9 mouse cellular contexts compared by ENCODE assay signal in the genomic region with DNA sequence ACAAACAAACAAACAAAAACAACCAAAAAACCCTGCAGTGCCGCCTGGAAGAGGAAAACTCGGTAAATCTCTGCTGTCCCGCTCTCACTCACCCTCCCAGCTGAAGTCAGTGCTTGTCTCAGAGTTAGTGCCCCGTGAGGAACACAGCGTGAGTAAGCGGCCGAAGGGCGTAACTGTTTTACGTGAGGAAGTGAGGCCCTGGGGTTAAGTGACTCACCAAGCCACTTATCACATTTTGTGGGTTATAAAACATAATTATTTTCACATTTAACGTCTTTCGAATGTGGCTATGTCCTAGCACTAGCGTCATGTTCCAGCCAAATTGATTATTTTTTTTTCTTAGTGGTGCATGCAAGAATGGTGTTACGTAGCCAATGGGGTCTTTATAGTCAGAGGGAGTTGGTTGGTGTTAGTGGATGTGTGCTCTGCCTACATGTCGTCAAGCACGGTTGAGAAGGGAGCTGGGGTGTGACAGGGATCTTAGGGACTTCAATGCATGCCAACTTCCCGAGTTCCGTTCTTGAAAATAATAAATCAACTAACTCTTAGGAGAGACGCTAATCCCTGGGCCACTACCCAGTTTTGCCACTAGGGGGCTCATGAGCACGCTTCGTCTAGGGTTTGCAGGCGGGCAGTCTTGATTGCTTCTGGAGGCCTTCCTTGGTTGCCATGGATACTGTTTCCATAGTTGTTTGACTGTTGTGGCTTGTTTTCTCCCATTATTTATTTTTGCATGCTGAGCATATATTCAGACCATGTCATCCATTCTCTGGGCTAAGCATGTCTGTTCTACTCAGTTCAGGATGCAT. TPM values are rescaled to one million over a fixed set of nuclear protein-coding genes. Genes with fewer than 3 reads are reported as not detected.
DNase-seq lines count a peak whose midpoint lies in the region; ATAC-seq and TF ChIP-seq lines count a peak whose summit lies in the region.
"Had no signal": no experiment of that assay in that cellular context is flagged by ENCODE, and none has a peak within 500 bp of the region (broad histone marks: within the 10 kb centered on the region; RNA-seq: fewer than 3 reads in every experiment).

No protein-coding gene starts in this region.

- no peaks in the 10 kb centered on the region for H3K9me3 ChIP-seq in ES-Bruce4 (replicated peaks; ENCODE audit: control insufficient read depth, insufficient read depth, low read length, poor library complexity, severe bottlenecking)
- H3K9me3 ChIP-seq in lung, embryonic 14.5 days (ENCODE audit: low read depth, low read length), result no peaks in the 10 kb centered on the region

- WGBS in large intestine, adult 2 months, result 13% methylated on average over 21 of the region's 21 CpGs
- 41% methylated on average over 21 of the region's 21 CpGs for WGBS in lung, embryonic 14.5 days
- WGBS in olfactory bulb, adult 2 months, result 47% methylated on average over 21 of the region's 21 CpGs

- peak; percentile 74 for TF ChIP-seq CTCF in ES-Bruce4 (IDR thresholded peaks at IDR 0.05; ENCODE audit: low read depth, low read length)
- TF ChIP-seq CTCF in lung, embryonic 14.5 days (IDR thresholded peaks at IDR 0.05; ENCODE audit: low read depth), result peak; percentile 94
- TF ChIP-seq CTCF in olfactory bulb, adult 2 months (IDR thresholded peaks at IDR 0.05; ENCODE audit: insufficient read depth, low read depth, low read length), result peak; percentile 56; the same call in 1 of the 2 replicates

- intact Hi-C loops in heart, postnatal 25 days (cut with DNase I), result loop anchor here (5.0 kb wide), 1 partner anchor 147 kb away; no protein-coding TSS in a partner anchor

- H3K36me3 ChIP-seq in ES-Bruce4 (ENCODE audit: control insufficient read depth, insufficient read depth, low read length, poor library complexity, severe bottlenecking), result no peaks in the 10 kb centered on the region
- no peaks in the 10 kb centered on the region for H3K36me3 ChIP-seq in lung, embryonic 14.5 days (ENCODE audit: insufficient read depth)

- no peak overlapping the region for H3K4me3 ChIP-seq in ES-Bruce4 (ENCODE audit: low read depth, low read length)
- H3K4me3 ChIP-seq in lung, embryonic 14.5 days (ENCODE audit: low read depth, low read length), result no peak overlapping the region
- H3K4me3 ChIP-seq in olfactory bulb, adult 2 months (ENCODE audit: insufficient read depth, low read depth, low read length), result no peak overlapping the region

- DNase-seq in c-Kit-negative CD71-positive TER-119-positive erythroid progenitor cells, embryonic 14.5 days (ENCODE audit: low read depth, low spot score), result peak; percentile 8
- peak; percentile 91 for DNase-seq in fibroblast of lung, adult 2 months (ENCODE audit: low read depth)
- peak; percentile 46 for DNase-seq in heart, postnatal 25 days (ENCODE audit: low spot score)
- peak; percentile 88 for DNase-seq in large intestine, adult 2 months (ENCODE audit: low read depth, low spot score)
- DNase-seq in lung, embryonic 14.5 days, result peak; percentile 92
- peak; percentile 22 to 74 for DNase-seq in thymus, postnatal 10 days (ENCODE audit: low spot score in 2 of 2)

- no peaks in the 10 kb centered on the region for H3K27me3 ChIP-seq in ES-Bruce4 (ENCODE audit: control insufficient read depth, insufficient read depth, low read length, poor library complexity, severe bottlenecking)
- H3K27me3 ChIP-seq in lung, embryonic 14.5 days (ENCODE audit: insufficient read depth, low read length), result no peaks in the 10 kb centered on the region

- no peak overlapping the region for H3K4me2 ChIP-seq in lung, embryonic 14.5 days

- peak overlapping the region; percentile 1; the same call in 1 of the 2 replicates for H3K27ac ChIP-seq in ES-Bruce4 (ENCODE audit: insufficient read depth, low read length)
- no peak overlapping the region for H3K27ac ChIP-seq in lung, embryonic 14.5 days (ENCODE audit: low read depth)
- H3K27ac ChIP-seq in olfactory bulb, adult 2 months (ENCODE audit: insufficient read depth, low read depth, low read length), result 0 out of 2 replicates have a peak overlapping the region, but pooled peaks have one; percentile 9

- no peak for TF ChIP-seq EP300 in ES-Bruce4 (IDR thresholded peaks at IDR 0.05; ENCODE audit: insufficient read depth, low read depth, low read length)

- H3K9ac ChIP-seq in ES-Bruce4 (ENCODE audit: low read depth, poor library complexity, severe bottlenecking), result no peak overlapping the region
- no peak overlapping the region for H3K9ac ChIP-seq in lung, embryonic 14.5 days

- peaks cover 5% of the 10 kb centered on the region for H3K4me1 ChIP-seq in ES-Bruce4 (ENCODE audit: control insufficient read depth, insufficient read depth, low read length)
- H3K4me1 ChIP-seq in lung, embryonic 14.5 days (ENCODE audit: insufficient read depth), result no peaks in the 10 kb centered on the region
- peaks cover 3% of the 10 kb centered on the region for H3K4me1 ChIP-seq in olfactory bulb, adult 2 months (ENCODE audit: control insufficient read depth, insufficient read depth, low read length)

- TF ChIP-seq POLR2A in ES-Bruce4 (IDR thresholded peaks at IDR 0.05; ENCODE audit: insufficient read depth, low read length), result no peak
- TF ChIP-seq POLR2A in olfactory bulb, adult 2 months (IDR thresholded peaks at IDR 0.05; ENCODE audit: insufficient read depth, low read depth, low read length), result no peak

- ATAC-seq in lung, embryonic 14.5 days (ENCODE audit: insufficient read depth), result peak; percentile 49; the same call in 1 of the 2 replicates

RNA-seq across cellular contexts. Expression of a gene that starts 10.7 kb away (rescaled TPM):
- polyA plus RNA-seq in ES-Bruce4 (2011; ENCODE audit: insufficient read depth, insufficient read length, low read depth, missing spikeins), result not detected in 2 replicates
- total RNA-seq in heart, postnatal 25 days (2021), result not detected
- polyA plus RNA-seq in large intestine, adult 2 months (2012; rRNA removed), result not detected in 2 replicates
- polyA plus RNA-seq in lung, embryonic 14.5 days (2014; fragmentation: Nextera tagmentation; extraction: Ambion mirVana), result 61.3 and 64.3 TPM in 2 replicates
- not detected in 2 replicates for polyA plus RNA-seq in olfactory bulb, adult 2 months (2012; ENCODE audit: insufficient read depth, insufficient read length, low replicate concordance, missing spikeins)
- polyA plus RNA-seq: liver, embryonic 16.5 days had no signal

RNA-seq across cellular contexts. Expression of a gene that starts 23.4 kb away (rescaled TPM):
- polyA plus RNA-seq in ES-Bruce4 (2011; ENCODE audit: insufficient read depth, insufficient read length, low read depth, missing spikeins), result 0.46 TPM in 1 of 2 replicates, not detected in the other
- total RNA-seq in heart, postnatal 25 days (2021), result not detected
- not detected in 2 replicates for polyA plus RNA-seq in large intestine, adult 2 months (2012; rRNA removed)
- not detected in 2 replicates for polyA plus RNA-seq in lung, embryonic 14.5 days (2014; fragmentation: Nextera tagmentation; extraction: Ambion mirVana)
- polyA plus RNA-seq in olfactory bulb, adult 2 months (2012; ENCODE audit: insufficient read depth, insufficient read length, low replicate concordance, missing spikeins), result not detected in 2 replicates
- polyA plus RNA-seq: liver, embryonic 16.5 days had no signal

RNA-seq across cellular contexts. Expression of a gene that starts 35.8 kb away (rescaled TPM):
- polyA plus RNA-seq in ES-Bruce4 (2011; ENCODE audit: insufficient read depth, insufficient read length, low read depth, missing spikeins), result not detected in 2 replicates
- not detected for total RNA-seq in heart, postnatal 25 days (2021)
- polyA plus RNA-seq in large intestine, adult 2 months (2012; rRNA removed), result not detected in 2 replicates
- polyA plus RNA-seq in lung, embryonic 14.5 days (2014; fragmentation: Nextera tagmentation; extraction: Ambion mirVana), result not detected in 2 replicates
- polyA plus RNA-seq in olfactory bulb, adult 2 months (2012; ENCODE audit: insufficient read depth, insufficient read length, low replicate concordance, missing spikeins), result not detected in 2 replicates
- polyA plus RNA-seq: liver, embryonic 16.5 days had no signal

RNA-seq across cellular contexts. Expression of a gene that starts 38.7 kb away (rescaled TPM):
- polyA plus RNA-seq in ES-Bruce4 (2011; ENCODE audit: insufficient read depth, insufficient read length, low read depth, missing spikeins), result 0.33 TPM in 1 of 2 replicates, not detected in the other
- under 1 TPM; 0.26 to 0.28 TPM for total RNA-seq in heart, postnatal 25 days (2021)
- 1.2 and 1.4 TPM in 2 replicates for polyA plus RNA-seq in large intestine, adult 2 months (2012; rRNA removed)
- 0.07 TPM in 1 of 2 replicates, not detected in the other for polyA plus RNA-seq in lung, embryonic 14.5 days (2014; fragmentation: Nextera tagmentation; extraction: Ambion mirVana)
- not detected in 2 replicates for polyA plus RNA-seq in olfactory bulb, adult 2 months (2012; ENCODE audit: insufficient read depth, insufficient read length, low replicate concordance, missing spikeins)

RNA-seq across cellular contexts. Expression of a gene that starts 52.9 kb away (rescaled TPM):
- polyA plus RNA-seq in ES-Bruce4 (2011; ENCODE audit: insufficient read depth, insufficient read length, low read depth, missing spikeins), result 1.3 and 2.5 TPM in 2 replicates
- total RNA-seq in heart, postnatal 25 days (2021), result not detected
- 0.26 TPM in 1 of 2 replicates, not detected in the other for polyA plus RNA-seq in large intestine, adult 2 months (2012; rRNA removed)
- 1.0 and 1.4 TPM in 2 replicates for polyA plus RNA-seq in lung, embryonic 14.5 days (2014; fragmentation: Nextera tagmentation; extraction: Ambion mirVana)
- not detected in 2 replicates for polyA plus RNA-seq in olfactory bulb, adult 2 months (2012; ENCODE audit: insufficient read depth, insufficient read length, low replicate concordance, missing spikeins)
- polyA plus RNA-seq: liver, embryonic 16.5 days had no signal

Comparison
In these comparisons a context has a peak if more than half of its experiments do, and no peak if none do; other contexts are left out.
1. DNase-seq: peak in every context shown above with its lines; median percentile 92 in lung, embryonic 14.5 days; 91 in fibroblast of lung, adult 2 months; 88 in large intestine, adult 2 months; 48 in thymus, postnatal 10 days; 46 in heart, postnatal 25 days; 8 in c-Kit-negative CD71-positive TER-119-positive erythroid progenitor cells, embryonic 14.5 days.
2. RNA of a gene that starts 10.7 kb away (polyA plus RNA-seq): 61.3 to 64.3 TPM in lung, embryonic 14.5 days; not detected in large intestine, adult 2 months, not detected in ES-Bruce4 and not detected in olfactory bulb, adult 2 months; every median in the first group is over 10 times any median in the second.
3. Peak in every context shown above with its lines, with median percentiles within 50 percentile points of each other: CTCF ChIP-seq.